Mouse (Mus musculus): Measurements from ENCODE around the gene Vmn1r205.

- TF ChIP-seq CTCF (IDR thresholded peaks at IDR 0.05; ENCODE audit: low read depth) = no peak
- TF ChIP-seq EP300 (IDR thresholded peaks at IDR 0.05; ENCODE audit: low read depth) = no peak
Observed at GRCm38 (mm10) chr13:22592900-22593299, at the start of gene Vmn1r205.

Measured in heart, postnatal 0 days (tissue).